Mouse (Mus musculus) forebrain, embryonic 14.5 days (tissue): ENCODE measurements around the gene Hist1h2bk. TPM values are rescaled to one million over a fixed set of nuclear protein-coding genes. Genes with fewer than 3 reads are reported as not detected.
A peak's percentile ranks its signal among the peaks of the same experiment; 100 is the strongest.
"Not testable (repeated sequence)": the region's sequence is repeated elsewhere in the genome, so short reads cannot be mapped to it uniquely, and the experiment has no call there.

Source experiments
- ATAC-seq: fragments of 200-750 bp; cut with Nextera tagmentation; 2 replicates; pipeline ENCODE4 v1.8.0; 2017; ENCODE audit warnings: mild to moderate bottlenecking, moderate library complexity
- DNase-seq: peaks from one replicate; pipeline ENCODE4 v3.0.0-alpha.2; 2015; ENCODE audit warnings: low spot score
- H3K27ac ChIP-seq: fragments of 300-500 bp; sonication (generic); 2 replicates; pipeline ENCODE4 v1.5.1; 2014; ENCODE audit warnings: low read depth, mild to moderate bottlenecking, control low read depth, low read length, moderate library complexity
- H3K27me3 ChIP-seq: fragments of 300-500 bp; sonication (generic); replicated peaks from 2 replicates; pipeline ENCODE4 v1.6.1; 2014; ENCODE audit warnings: low read length, control low read depth, mixed read lengths; ENCODE audit not compliant: control insufficient read depth, insufficient read depth
- H3K36me3 ChIP-seq: fragments of 300-500 bp; sonication (generic); 2 replicates; pipeline ENCODE4 v1.6.1; 2014; ENCODE audit warnings: low read length, control low read depth; ENCODE audit not compliant: control insufficient read depth, insufficient read depth
- H3K4me1 ChIP-seq: fragments of 300-500 bp; sonication (generic); 2 replicates; pipeline ENCODE4 v1.6.1; 2014; ENCODE audit warnings: antibody characterized with exemption, low read length, control low read depth; ENCODE audit not compliant: control insufficient read depth, insufficient read depth
- H3K4me2 ChIP-seq: fragments of 300-500 bp; sonication (generic); 2 replicates; pipeline ENCODE4 v1.6.1; 2014; ENCODE audit warnings: mild to moderate bottlenecking, control low read depth, low read length
- H3K4me3 ChIP-seq: fragments of 300-500 bp; sonication (generic); 2 replicates; pipeline ENCODE4 v1.5.1; 2014; ENCODE audit warnings: low read depth, low read length, control low read depth
- H3K9ac ChIP-seq: fragments of 300-500 bp; sonication (generic); 2 replicates; pipeline ENCODE4 v1.6.1; 2014; ENCODE audit warnings: mild to moderate bottlenecking, low read length, control low read depth, moderate library complexity
- H3K9me3 ChIP-seq: fragments of 300-500 bp; sonication (generic); replicated peaks from 2 replicates; pipeline ENCODE4 v1.6.1; 2016; ENCODE audit warnings: low read length, control low read depth, mixed read lengths; ENCODE audit not compliant: control insufficient read depth
- WGBS: fragments of 180-500 bp; shearing (Covaris S2); extraction: QIAGEN DNeasy Blood & Tissue Kit; methylation state at CpG from one replicate; pipeline ENCODE4 v1.1.7; 2014; 5-methylcytosine and 5-hydroxymethylcytosine counted together
- polyA plus RNA-seq: library from polyadenylated mRNA; unstranded; fragments of >200 nt; fragmentation: Nextera tagmentation; extraction: Ambion mirVana; gene quantifications from 2 replicates; pipeline ENCODE4 v1.2.1, GENCODE M21; 2014

The Hist1h2bk gene
- polyA plus RNA-seq, 1 experiment from 2014 or later: 3.5 TPM

DNA sequence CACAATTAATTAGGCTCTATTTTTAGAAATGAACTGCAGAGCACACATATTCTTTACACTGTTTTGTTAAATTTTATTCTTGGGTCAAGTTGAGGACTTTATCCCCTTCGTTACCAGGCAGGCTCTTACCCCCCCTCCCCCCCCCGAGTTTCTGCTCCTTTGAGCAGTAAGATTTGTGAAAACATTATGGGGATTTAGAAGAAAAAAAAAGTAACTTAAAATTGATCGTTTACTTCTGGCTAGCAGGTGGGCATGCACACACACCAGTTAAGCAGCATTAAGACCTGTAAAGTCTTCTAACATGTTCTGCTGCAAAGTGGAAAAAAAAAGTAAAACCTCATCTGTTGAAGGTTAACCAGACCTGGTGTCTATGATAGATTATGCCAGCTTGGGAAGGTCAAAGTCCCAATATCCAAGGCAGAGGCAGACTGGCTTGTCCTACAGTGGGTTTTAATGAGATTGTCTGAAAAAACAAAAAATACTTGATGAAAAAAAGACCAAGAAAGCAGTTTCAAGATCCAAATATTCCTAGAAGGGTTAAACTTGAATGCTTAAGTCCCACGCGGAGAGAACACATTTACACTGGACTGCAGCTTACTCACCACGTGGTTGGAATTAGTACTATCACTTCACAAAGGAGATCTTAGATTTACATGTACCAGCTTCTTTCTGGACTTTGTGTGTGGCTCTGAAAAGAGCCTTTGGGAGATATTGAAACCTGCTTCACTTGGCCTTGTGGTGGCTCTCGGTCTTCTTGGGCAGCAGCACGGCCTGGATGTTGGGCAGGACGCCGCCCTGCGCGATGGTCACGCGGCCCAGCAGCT, 1.0 kb upstream of the Hist1h2bk start:
- H3K27me3 ChIP-seq: no peaks in the 10 kb centered on the region
- peak overlapping the region; percentile 58 for H3K9ac ChIP-seq
- peak overlapping the region; percentile 85 for H3K27ac ChIP-seq
- peak overlapping the region; percentile 64 for H3K4me2 ChIP-seq
- peak overlapping the region; percentile 35 for H3K4me3 ChIP-seq
- DNase-seq: no peak
- peaks cover 8% of the 10 kb centered on the region for H3K4me1 ChIP-seq
- WGBS: under 1% methylated on average over 12 of the region's 14 CpGs
- no peak for ATAC-seq
- H3K36me3 ChIP-seq: no peaks in the 10 kb centered on the region
- no peaks in the 10 kb centered on the region for H3K9me3 ChIP-seq

DNA sequence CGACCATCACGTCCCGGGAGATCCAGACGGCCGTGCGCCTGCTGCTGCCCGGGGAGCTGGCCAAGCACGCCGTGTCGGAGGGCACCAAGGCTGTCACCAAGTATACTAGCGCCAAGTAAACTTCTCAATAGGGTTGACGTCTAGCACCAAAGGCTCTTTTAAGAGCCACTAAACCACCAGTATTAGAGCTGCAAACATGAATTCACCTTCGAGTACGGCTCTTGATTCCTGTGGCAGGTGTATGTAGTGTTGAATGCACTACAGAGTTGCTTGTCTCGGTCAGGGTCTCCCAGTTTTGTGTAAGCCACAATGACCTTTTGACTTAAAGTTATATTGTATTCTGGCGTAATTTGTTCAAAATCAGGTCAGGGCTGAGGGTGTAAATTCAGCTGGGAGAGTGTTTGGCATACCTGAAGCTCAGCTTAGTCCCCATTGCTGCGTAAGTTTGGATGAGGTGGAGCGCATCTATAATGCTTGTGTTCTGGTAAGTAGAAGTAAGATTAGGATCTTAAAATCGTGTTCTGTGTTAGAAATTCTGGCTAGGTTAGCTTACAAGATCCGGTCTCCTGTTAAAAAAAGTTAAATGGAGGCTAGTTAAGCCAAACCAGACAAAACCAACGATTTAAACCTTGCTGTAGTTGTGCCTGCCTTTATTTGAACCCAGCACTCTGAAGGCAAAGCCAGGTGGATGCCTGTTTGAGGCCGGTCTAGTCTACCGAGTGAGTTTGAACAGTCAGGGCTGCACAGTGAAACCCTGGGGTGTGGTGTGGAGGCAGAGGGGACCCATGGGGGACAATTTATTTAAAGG, 683 bp downstream of the Hist1h2bk start:
- no peaks in the 10 kb centered on the region for H3K36me3 ChIP-seq
- H3K9me3 ChIP-seq: no peaks in the 10 kb centered on the region
- H3K27me3 ChIP-seq: no peaks in the 10 kb centered on the region
- ATAC-seq (peak; percentile 1; the same call in 1 of the 2 replicates), DNase-seq (no peak)
- peak overlapping the region; percentile 88 for H3K27ac ChIP-seq
- H3K9ac ChIP-seq: peak overlapping the region; percentile 66
- whole genome bisulfite sequencing: 1% methylated on average over 18 of the region's 23 CpGs
- H3K4me3 ChIP-seq: peak overlapping the region; percentile 35
- peak overlapping the region; percentile 64 for H3K4me2 ChIP-seq
- peaks cover 16% of the 10 kb centered on the region for H3K4me1 ChIP-seq

DNA sequence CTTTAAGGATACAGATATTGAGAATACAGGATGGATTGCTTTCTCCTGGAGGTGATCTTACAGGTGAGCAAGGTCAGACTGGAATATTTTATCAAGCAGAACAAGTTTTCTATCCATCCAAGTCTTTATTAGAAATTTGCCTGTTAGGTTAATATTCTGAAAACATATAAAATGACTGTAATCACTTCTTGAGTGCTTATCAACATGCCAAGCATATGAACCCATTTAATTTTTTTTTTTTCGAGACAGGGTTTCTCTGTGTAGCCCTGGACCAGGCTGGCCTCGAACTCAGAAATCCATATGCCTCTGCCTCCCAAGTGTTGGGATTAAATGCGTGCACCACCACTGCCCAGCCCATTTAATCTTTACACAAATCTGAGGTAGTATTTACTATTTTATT, 1.3 kb downstream of the Hist1h2bk start:
- Histone ChIP-seq H3K27ac (peak overlapping the region; percentile 88), H3K4me2 (peak overlapping the region; percentile 64), H3K4me3 (peak overlapping the region; percentile 35), H3K9me3 (no peaks in the 10 kb centered on the region), H3K36me3 (no peaks in the 10 kb centered on the region), H3K9ac (peak overlapping the region; percentile 66), H3K27me3 (no peaks in the 10 kb centered on the region), H3K4me1 (peaks cover 18% of the 10 kb centered on the region)
- ATAC-seq (no peak), DNase-seq (no peak)
- WGBS: 50% methylated on average over 3 of the region's 3 CpGs

DNA sequence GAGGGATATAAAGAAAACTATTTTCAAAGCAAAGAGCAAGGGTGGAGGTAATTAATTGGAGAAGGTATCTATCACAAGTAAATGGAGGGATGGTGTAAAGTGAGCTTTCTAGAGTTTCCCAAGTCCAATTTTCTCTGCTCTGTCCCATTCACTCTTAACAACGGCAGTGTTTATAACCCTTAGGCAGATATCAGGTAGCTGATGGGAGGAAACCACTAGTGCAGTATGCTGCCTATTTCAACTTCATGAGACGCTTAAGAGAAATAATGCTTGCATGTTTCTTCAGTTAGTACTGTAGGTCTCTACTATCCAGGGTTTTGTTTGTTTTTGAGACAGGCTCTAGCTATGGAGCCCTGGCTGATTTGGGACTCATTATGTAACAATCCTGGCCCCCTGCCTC, 1.7 kb downstream of the Hist1h2bk start:
- Histone ChIP-seq H3K9ac (no peak overlapping the region), H3K9me3 (no peaks in the 10 kb centered on the region), H3K27me3 (no peaks in the 10 kb centered on the region), H3K4me1 (peaks cover 21% of the 10 kb centered on the region), H3K27ac (no peak overlapping the region), H3K4me3 (no peak overlapping the region), H3K4me2 (0 out of 2 replicates have a peak overlapping the region, but pooled peaks have one; percentile 64), H3K36me3 (no peaks in the 10 kb centered on the region)
- DNase-seq (no peak), ATAC-seq (no peak)
- 69% methylated on average over 2 of the region's 2 CpGs for WGBS

DNA sequence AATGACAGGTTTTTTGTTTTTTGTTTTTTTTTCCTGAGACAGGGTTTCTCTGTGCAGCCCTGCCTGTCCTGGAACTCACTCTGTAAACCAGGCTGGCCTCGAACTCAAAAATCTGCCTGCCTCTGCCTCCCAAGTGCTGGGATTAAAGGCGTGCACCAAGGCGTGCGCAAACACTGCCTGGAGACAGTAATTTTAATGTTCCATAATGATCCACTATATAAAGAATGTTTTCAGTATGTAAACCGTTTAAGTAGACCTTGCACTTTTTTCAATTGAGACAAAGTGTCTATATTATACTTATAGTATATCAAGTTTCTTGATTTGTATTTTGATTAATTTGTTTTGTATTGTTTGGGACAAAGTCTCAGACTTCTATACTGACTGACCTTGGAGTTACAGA, 3.7 kb downstream of the Hist1h2bk start:
- Histone ChIP-seq H3K27ac (no peak overlapping the region), H3K27me3 (no peaks in the 10 kb centered on the region), H3K4me3 (no peak overlapping the region), H3K4me1 (peaks cover 26% of the 10 kb centered on the region), H3K4me2 (peak overlapping the region; percentile 72; the same call in 1 of the 2 replicates), H3K9ac (no peak overlapping the region), H3K9me3 (no peaks in the 10 kb centered on the region), H3K36me3 (no peaks in the 10 kb centered on the region)
- 54% methylated on average over 5 of the region's 5 CpGs for WGBS
- ATAC-seq: no peak
- no peak for DNase-seq

DNA sequence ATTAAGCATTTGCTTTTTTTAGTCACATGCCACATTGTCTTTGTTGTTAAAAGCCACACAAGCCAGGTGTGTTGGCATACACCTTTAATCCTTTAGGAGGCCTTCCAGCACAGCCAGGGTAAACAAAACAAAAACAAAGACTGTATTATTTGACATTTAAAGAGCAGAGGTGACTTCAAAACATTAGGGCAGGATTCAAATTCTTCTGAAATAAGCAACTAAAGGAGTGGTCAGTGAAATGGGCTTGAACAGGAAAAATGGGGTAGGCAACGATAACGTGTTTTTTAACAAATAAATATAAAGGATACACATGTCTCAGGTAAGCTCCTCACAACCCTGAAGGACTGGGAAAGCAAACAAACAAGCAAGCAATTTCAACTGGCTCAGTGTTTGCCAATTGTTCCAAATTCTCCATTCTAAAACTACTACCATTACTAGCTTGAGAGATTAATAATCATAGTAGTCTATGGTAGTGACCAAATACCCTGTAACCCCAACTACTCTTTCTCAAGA, 4.3 kb downstream of the Hist1h2bk start:
- Histone ChIP-seq H3K4me1 (peaks cover 24% of the 10 kb centered on the region), H3K27me3 (no peaks in the 10 kb centered on the region), H3K9ac (peak overlapping the region; percentile 62), H3K9me3 (no peaks in the 10 kb centered on the region), H3K4me2 (peak overlapping the region; percentile 72), H3K4me3 (peak overlapping the region; percentile 38), H3K27ac (peak overlapping the region; percentile 86; the same call in 1 of the 2 replicates), H3K36me3 (no peaks in the 10 kb centered on the region)
- DNase-seq (no peak), ATAC-seq (no peak)
- 4% methylated on average over 2 of the region's 2 CpGs for WGBS

DNA sequence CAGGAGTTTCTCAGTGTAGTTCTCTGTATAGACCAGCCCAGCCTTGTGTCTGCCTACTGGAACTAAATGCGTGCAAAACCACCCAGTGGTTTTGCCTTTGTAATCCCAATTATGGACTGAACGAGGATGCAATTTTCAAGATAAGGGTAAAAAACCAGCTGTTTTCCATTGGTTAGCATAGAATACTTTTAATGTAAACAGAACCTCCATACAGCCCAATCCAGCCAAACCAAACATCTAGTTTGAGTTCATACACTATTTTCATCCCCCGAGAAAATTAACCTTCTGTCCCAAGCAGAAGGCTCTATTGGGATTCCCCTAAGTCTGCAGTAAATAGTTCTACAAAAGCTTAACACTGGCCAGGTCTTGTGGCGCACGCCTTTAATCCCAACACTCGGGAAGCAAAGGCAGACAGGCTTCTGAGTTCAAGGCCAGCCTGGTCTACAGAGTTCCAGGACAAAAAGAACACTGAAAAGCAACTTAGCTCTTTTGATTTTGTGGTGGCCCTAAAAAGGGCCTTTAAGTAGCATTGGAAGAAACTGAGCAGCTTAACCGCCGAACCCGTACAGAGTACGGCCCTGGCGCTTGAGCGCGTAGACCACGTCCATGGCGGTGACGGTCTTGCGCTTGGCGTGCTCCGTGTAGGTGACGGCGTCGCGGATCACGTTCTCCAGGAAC, 4.9 kb downstream of the Hist1h2bk start:
- Histone ChIP-seq H3K4me2 (peak overlapping the region; percentile 72), H3K9me3 (no peaks in the 10 kb centered on the region), H3K27ac (peak overlapping the region; percentile 86), H3K4me3 (peak overlapping the region; percentile 38), H3K36me3 (no peaks in the 10 kb centered on the region), H3K4me1 (peaks cover 24% of the 10 kb centered on the region), H3K27me3 (no peaks in the 10 kb centered on the region), H3K9ac (peak overlapping the region; percentile 62)
- WGBS: under 1% methylated on average over 22 of the region's 24 CpGs
- DNase-seq (peak; percentile 44), ATAC-seq (peak; percentile 11)

DNA sequence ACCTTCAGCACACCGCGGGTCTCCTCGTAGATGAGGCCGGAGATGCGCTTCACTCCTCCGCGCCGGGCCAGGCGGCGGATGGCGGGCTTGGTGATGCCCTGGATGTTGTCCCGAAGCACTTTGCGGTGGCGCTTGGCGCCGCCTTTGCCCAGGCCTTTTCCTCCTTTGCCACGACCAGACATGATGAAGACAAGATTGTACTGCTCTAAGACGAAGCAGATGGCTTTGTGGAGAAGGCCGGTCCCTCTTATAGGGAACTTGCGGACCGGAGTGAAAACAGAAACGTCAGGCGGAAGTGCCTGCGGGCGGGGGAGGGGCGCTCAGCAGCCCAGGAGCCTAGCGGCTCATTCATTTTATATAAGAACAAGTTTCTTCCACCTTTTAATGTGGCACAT, 5.5 kb downstream of the Hist1h2bk start, which contains the start of gene Hist1h4i:
Gene Hist1h4i (minus strand): TSS at position 221 of the 395 bp plus-strand sequence.
- DNase-seq: peak; percentile 97

More for the DNA sequence above, 5.5 kb downstream of the Hist1h2bk start, which contains the start of gene Hist1h4i:
- not testable (repeated sequence) for H3K27me3 ChIP-seq, H3K9me3 ChIP-seq, H3K36me3 ChIP-seq
- peak within 1 kb of the TSS; percentile 38 for H3K4me3 ChIP-seq
- peak within 1 kb of the TSS; percentile 65 for H3K9ac ChIP-seq
- peaks cover 24% of the 10 kb centered on the region for H3K4me1 ChIP-seq
- H3K27ac ChIP-seq: peak within 1 kb of the TSS; percentile 86
- H3K4me2 ChIP-seq: peak within 1 kb of the TSS; percentile 72
- 0% methylated on average over 24 of the region's 27 CpGs for WGBS
- ATAC-seq: peak; percentile 59
